Mouse (Mus musculus): ENCODE measurements at regions not wholly inside any gene's neighbourhood (a gene's known extent, or its start where the extent isn't known, plus 50 kb on each side); places are given as distances from the start of the nearest gene placed in this dataset.

- Histone ChIP-seq H3K79me2 (ENCODE audit: control insufficient read depth, insufficient read depth) (no peaks in the 10 kb centered on the region), H3K36me3 (ENCODE audit: control insufficient read depth, insufficient read depth) (no peaks in the 10 kb centered on the region), H3ac (ENCODE audit: control insufficient read depth, insufficient read length, low read depth) (no peak overlapping the region), H3K27me3 (ENCODE audit: control insufficient read depth, insufficient read depth, insufficient read length) (no peaks in the 10 kb centered on the region), H3K79me3 (ENCODE audit: low read depth) (no peaks in the 10 kb centered on the region), H3K4me3 (ENCODE audit: insufficient read depth, poor library complexity, severe bottlenecking) (no peak overlapping the region)
- TF ChIP-seq FOSL1 (IDR thresholded peaks at IDR 0.05; ENCODE audit: insufficient read depth, low read length, poor library complexity, severe bottlenecking), result no peak
- no peak for TF ChIP-seq CEBPB (IDR thresholded peaks at IDR 0.05; ENCODE audit: low read depth)
- TF ChIP-seq MYOG (IDR thresholded peaks at IDR 0.05; ENCODE audit: control insufficient read depth, extremely low read depth, insufficient read length), result no peak
- no peak for TF ChIP-seq MAX (IDR thresholded peaks at IDR 0.05)
- TF ChIP-seq CTCF (IDR thresholded peaks at IDR 0.05; ENCODE audit: control insufficient read depth, insufficient read depth, insufficient read length), result no peak
- no peak for TF ChIP-seq MYOD1 (IDR thresholded peaks at IDR 0.05; ENCODE audit: control insufficient read depth, insufficient read length, low read depth)
- TF ChIP-seq USF1 (IDR thresholded peaks at IDR 0.05; ENCODE audit: low read depth), result no peak
These were observed 55.3 kb downstream of the Tril start for GRCm38 (mm10) chr6:53765302-53765701.

DNA sequence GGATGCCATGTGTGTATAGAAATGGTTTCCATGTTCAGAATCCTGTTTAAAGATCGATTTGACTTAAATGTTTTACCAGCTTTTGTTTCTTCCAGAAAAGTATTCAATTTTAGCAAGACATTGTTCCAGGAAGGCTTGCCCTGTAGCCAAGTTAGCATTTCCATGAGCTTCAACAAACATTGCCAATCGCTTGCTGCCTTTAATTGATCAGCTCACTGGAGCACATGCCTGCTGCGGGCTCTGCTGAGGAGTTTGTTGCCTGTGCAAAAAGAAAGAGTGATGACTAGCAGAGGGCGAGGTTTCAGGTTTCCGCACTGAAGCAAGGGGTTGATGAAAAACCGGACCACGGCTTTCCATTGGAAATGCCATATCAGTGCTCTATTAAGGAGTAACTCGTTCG lies 58.0 kb downstream of the Tril start:
- no peaks in the 10 kb centered on the region for H3K79me2 ChIP-seq (ENCODE audit: control insufficient read depth, insufficient read depth)
- no peaks in the 10 kb centered on the region for H3K27me3 ChIP-seq (ENCODE audit: control insufficient read depth, insufficient read depth, insufficient read length)
- no peaks in the 10 kb centered on the region for H3K79me3 ChIP-seq (ENCODE audit: low read depth)
- no peak overlapping the region for H3K4me3 ChIP-seq (ENCODE audit: insufficient read depth, poor library complexity, severe bottlenecking)
- TF ChIP-seq FOSL1 (IDR thresholded peaks at IDR 0.05; ENCODE audit: insufficient read depth, low read length, poor library complexity, severe bottlenecking), result no peak
- no peak for TF ChIP-seq MYOD1 (IDR thresholded peaks at IDR 0.05; ENCODE audit: control insufficient read depth, insufficient read length, low read depth)
- TF ChIP-seq USF1 (IDR thresholded peaks at IDR 0.05; ENCODE audit: low read depth), result no peak
- no peak for TF ChIP-seq CTCF (IDR thresholded peaks at IDR 0.05; ENCODE audit: control insufficient read depth, insufficient read depth, insufficient read length)
- TF ChIP-seq CEBPB (IDR thresholded peaks at IDR 0.05; ENCODE audit: low read depth), result no peak
- no peak for TF ChIP-seq MAX (IDR thresholded peaks at IDR 0.05)
- TF ChIP-seq MYOG (IDR thresholded peaks at IDR 0.05; ENCODE audit: control insufficient read depth, extremely low read depth, insufficient read length), result no peak
- H3K36me3 ChIP-seq (ENCODE audit: control insufficient read depth, insufficient read depth), result no peaks in the 10 kb centered on the region
- no peak overlapping the region for H3ac ChIP-seq (ENCODE audit: control insufficient read depth, insufficient read length, low read depth)

DNA sequence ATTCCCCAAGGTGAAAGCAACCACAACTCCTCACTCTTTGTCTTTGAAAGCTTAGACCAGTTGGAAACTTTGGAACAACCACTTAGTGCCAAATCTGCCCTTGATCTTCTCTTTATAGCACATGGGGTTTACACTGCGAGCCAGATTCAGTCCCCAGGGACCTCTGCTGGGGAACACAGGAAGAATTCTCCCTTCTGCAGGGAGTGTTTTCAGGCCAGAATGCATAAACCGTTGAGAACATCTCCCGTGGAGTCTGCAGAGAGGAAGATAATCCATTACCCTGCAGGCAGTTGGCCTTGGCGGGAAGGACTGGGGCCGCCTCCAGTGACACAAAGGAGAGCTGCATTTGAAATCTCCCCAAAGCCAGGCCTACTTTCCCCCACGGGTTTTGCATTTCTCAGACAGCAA lies 60.0 kb downstream of the Tril start:
- Histone ChIP-seq H3K79me3 (ENCODE audit: low read depth) (no peaks in the 10 kb centered on the region), H3K27me3 (ENCODE audit: control insufficient read depth, insufficient read depth, insufficient read length) (no peaks in the 10 kb centered on the region), H3K4me3 (ENCODE audit: insufficient read depth, poor library complexity, severe bottlenecking) (no peak overlapping the region), H3K79me2 (ENCODE audit: control insufficient read depth, insufficient read depth) (no peaks in the 10 kb centered on the region), H3K36me3 (ENCODE audit: control insufficient read depth, insufficient read depth) (no peaks in the 10 kb centered on the region), H3ac (ENCODE audit: control insufficient read depth, insufficient read length, low read depth) (no peak overlapping the region)
- no peak for TF ChIP-seq MYOD1 (IDR thresholded peaks at IDR 0.05; ENCODE audit: control insufficient read depth, insufficient read length, low read depth)
- TF ChIP-seq MYOG (IDR thresholded peaks at IDR 0.05; ENCODE audit: control insufficient read depth, extremely low read depth, insufficient read length), result no peak
- TF ChIP-seq FOSL1 (IDR thresholded peaks at IDR 0.05; ENCODE audit: insufficient read depth, low read length, poor library complexity, severe bottlenecking), result no peak
- TF ChIP-seq CEBPB (IDR thresholded peaks at IDR 0.05; ENCODE audit: low read depth), result no peak
- TF ChIP-seq USF1 (IDR thresholded peaks at IDR 0.05; ENCODE audit: low read depth), result no peak
- no peak for TF ChIP-seq MAX (IDR thresholded peaks at IDR 0.05)
- TF ChIP-seq CTCF (IDR thresholded peaks at IDR 0.05; ENCODE audit: control insufficient read depth, insufficient read depth, insufficient read length), result no peak

DNA sequence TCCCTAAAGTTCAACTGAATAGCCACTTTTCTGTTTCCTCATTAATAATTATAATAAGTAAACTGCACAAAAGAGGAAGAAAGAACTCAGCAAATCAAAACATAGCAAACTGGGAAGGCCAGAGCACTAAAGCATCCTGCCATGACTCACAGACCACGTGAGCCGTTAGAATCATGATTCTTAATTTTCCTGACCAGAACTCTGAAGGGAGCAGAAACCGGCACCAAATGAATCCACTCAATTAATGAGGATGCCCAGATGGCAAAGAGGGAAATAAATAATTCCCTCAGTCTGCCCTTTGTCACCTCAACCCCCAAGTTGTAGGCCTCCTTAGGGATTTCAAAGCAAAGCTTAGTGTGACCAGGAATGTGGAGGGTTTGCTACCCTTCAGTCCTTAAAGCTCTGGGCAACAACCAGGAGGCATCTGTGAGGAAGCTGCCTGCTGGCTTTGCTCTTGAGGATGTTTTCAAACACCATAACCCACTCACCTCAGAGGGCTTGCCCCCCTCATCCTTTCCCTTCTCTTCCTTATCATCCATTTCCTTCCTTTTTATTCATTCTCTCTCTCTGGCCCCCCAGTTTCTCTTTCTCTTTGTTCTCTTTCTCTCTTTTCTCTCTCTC lies 60.8 kb downstream of the Tril start:
- TF ChIP-seq CTCF (IDR thresholded peaks at IDR 0.05; ENCODE audit: control insufficient read depth, insufficient read depth, insufficient read length) (no peak), USF1 (IDR thresholded peaks at IDR 0.05; ENCODE audit: low read depth) (peak; percentile 91)
- Histone ChIP-seq H3K79me2 (ENCODE audit: control insufficient read depth, insufficient read depth) (no peaks in the 10 kb centered on the region), H3K4me3 (ENCODE audit: insufficient read depth, poor library complexity, severe bottlenecking) (no peak overlapping the region), H3K79me3 (ENCODE audit: low read depth) (no peaks in the 10 kb centered on the region), H3K36me3 (ENCODE audit: control insufficient read depth, insufficient read depth) (no peaks in the 10 kb centered on the region), H3K27me3 (ENCODE audit: control insufficient read depth, insufficient read depth, insufficient read length) (no peaks in the 10 kb centered on the region), H3ac (ENCODE audit: control insufficient read depth, insufficient read length, low read depth) (no peak overlapping the region)

GRCm38 (mm10) chr6:53754366-53754765 lies 66.3 kb downstream of the Tril start:
- no peak overlapping the region for H3K4me3 ChIP-seq (ENCODE audit: insufficient read depth, poor library complexity, severe bottlenecking)
- no peaks in the 10 kb centered on the region for H3K27me3 ChIP-seq (ENCODE audit: control insufficient read depth, insufficient read depth, insufficient read length)

DNA sequence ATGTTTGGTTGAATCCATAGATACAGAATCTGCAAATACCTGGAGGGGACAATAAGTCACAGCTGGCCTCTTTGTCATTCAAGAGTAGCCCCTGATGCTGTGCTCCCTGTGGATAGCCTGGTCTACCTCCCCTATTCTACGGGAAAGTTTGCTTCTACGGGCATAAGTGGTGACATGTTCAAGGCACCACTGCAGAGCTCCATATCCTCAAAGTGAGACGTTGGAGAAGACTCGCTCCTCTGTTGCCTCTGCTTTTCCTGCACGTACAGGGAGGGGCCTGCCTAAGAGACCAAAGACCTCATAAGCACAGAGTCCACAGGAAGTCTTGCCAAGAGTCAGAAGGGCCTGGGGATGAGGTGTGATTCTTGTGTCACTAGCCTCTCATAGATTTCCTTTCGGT lies 70.1 kb downstream of the Tril start:
- H3K27me3 ChIP-seq (ENCODE audit: control insufficient read depth, insufficient read depth, insufficient read length), result no peaks in the 10 kb centered on the region
- no peaks in the 10 kb centered on the region for H3K36me3 ChIP-seq (ENCODE audit: control insufficient read depth, insufficient read depth)
- TF ChIP-seq MYOD1 (IDR thresholded peaks at IDR 0.05; ENCODE audit: control insufficient read depth, insufficient read length, low read depth) (no peak), MAX (IDR thresholded peaks at IDR 0.05) (no peak), FOSL1 (IDR thresholded peaks at IDR 0.05; ENCODE audit: insufficient read depth, low read length, poor library complexity, severe bottlenecking) (no peak), CTCF (IDR thresholded peaks at IDR 0.05; ENCODE audit: control insufficient read depth, insufficient read depth, insufficient read length) (no peak), USF1 (IDR thresholded peaks at IDR 0.05; ENCODE audit: low read depth) (no peak)
- H3K79me3 ChIP-seq (ENCODE audit: low read depth), result no peaks in the 10 kb centered on the region
- no peaks in the 10 kb centered on the region for H3K79me2 ChIP-seq (ENCODE audit: control insufficient read depth, insufficient read depth)
- no peak overlapping the region for H3ac ChIP-seq (ENCODE audit: control insufficient read depth, insufficient read length, low read depth)
- no peak overlapping the region for H3K4me3 ChIP-seq (ENCODE audit: insufficient read depth, poor library complexity, severe bottlenecking)

More at GRCm38 (mm10) chr6:53754366-53754765, 66.3 kb downstream of the Tril start:
- H3ac ChIP-seq (ENCODE audit: control insufficient read depth, insufficient read length, low read depth), result no peak overlapping the region
- H3K36me3 ChIP-seq (ENCODE audit: control insufficient read depth, insufficient read depth), result no peaks in the 10 kb centered on the region
- TF ChIP-seq MYOG (IDR thresholded peaks at IDR 0.05; ENCODE audit: control insufficient read depth, extremely low read depth, insufficient read length) (no peak), MYOD1 (IDR thresholded peaks at IDR 0.05; ENCODE audit: control insufficient read depth, insufficient read length, low read depth) (no peak), CEBPB (IDR thresholded peaks at IDR 0.05; ENCODE audit: low read depth) (no peak), CTCF (IDR thresholded peaks at IDR 0.05; ENCODE audit: control insufficient read depth, insufficient read depth, insufficient read length) (no peak), USF1 (IDR thresholded peaks at IDR 0.05; ENCODE audit: low read depth) (no peak), FOSL1 (IDR thresholded peaks at IDR 0.05; ENCODE audit: insufficient read depth, low read length, poor library complexity, severe bottlenecking) (no peak)
- H3K79me2 ChIP-seq (ENCODE audit: control insufficient read depth, insufficient read depth), result no peaks in the 10 kb centered on the region
- no peaks in the 10 kb centered on the region for H3K79me3 ChIP-seq (ENCODE audit: low read depth)

Data from C2C12 (cell line).